Mouse (Mus musculus): ENCODE measurements around the gene Setd1b. TPM values are rescaled to one million over a fixed set of nuclear protein-coding genes. Genes with fewer than 3 reads are reported as not detected.
"Not testable (repeated sequence)": the region's sequence is repeated elsewhere in the genome, so short reads cannot be mapped to it uniquely, and the experiment has no call there.

Gene Setd1b
- polyA plus RNA-seq, 1 experiment from 2014 or later, result 11.1 TPM

DNA sequence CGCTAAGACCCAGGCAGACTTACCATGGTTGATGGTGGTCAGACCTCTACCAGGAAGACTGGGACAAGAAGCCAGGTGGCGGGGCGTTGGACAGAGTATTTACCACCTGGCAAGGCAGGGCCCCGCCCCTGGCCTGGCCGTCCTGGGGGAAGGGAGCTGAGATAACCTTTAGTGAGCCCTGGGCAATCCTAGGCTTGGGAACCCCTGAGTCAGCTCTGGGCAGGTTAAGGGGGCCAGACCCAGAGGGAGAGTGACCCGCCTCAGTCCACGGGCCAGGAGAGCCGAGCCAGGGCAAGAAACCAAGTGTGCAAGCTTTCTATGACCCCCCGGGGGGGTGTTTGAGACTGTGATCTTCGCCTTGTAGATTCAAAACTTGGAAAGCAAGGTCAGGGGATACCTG, 40.7 kb downstream of the Setd1b start, which contains the start of gene Hpd:
TSS of gene Hpd (minus strand) at position 77 of the 400 bp plus-strand sequence.
- H3K36me3 ChIP-seq, result no peaks in the 10 kb centered on the region
- no peaks in the 10 kb centered on the region for H3K4me1 ChIP-seq
- no peak within 1 kb of the TSS for H3K27ac ChIP-seq
- H3K27me3 ChIP-seq, result 0 out of 2 replicates have a peak, but pooled peaks cover 3% of the 10 kb centered on the region
- no peak within 1 kb of the TSS for H3K4me3 ChIP-seq (replicated peaks)
- no peak within 1 kb of the TSS for H3K9ac ChIP-seq
- H3K4me2 ChIP-seq, result no peak within 1 kb of the TSS
- WGBS, result 76% methylated on average over 10 of the region's 10 CpGs
- ATAC-seq (replicated peaks; ENCODE audit: low FRiP score), result no peak
- H3K9me3 ChIP-seq (replicated peaks), result no peaks in the 10 kb centered on the region

DNA sequence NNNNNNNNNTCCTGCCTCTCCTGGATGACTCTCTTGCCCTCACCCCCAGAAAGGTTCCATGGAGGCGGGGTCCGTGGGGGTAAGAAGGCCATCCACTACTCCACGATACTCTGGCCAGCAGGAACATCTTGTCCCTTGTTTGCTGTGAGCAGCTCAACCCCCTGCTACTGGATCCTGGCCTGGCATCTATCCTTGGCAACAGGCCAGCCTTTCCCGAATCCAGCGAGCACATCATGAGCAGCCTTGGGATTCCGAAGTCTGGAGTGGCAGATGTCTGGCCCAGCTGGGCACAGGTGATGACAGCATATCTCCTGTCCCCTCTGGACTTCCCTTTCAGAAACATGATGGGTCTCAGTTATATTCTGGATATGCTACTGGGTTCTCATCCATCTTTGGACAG, 44.0 kb downstream of the Setd1b start:
- Histone ChIP-seq H3K27ac (no peak overlapping the region), H3K4me1 (no peaks in the 10 kb centered on the region), H3K9ac (no peak overlapping the region), H3K4me3 (replicated peaks) (no peak overlapping the region), H3K9me3 (replicated peaks) (no peaks in the 10 kb centered on the region), H3K27me3 (0 out of 2 replicates have a peak, but pooled peaks cover 3% of the 10 kb centered on the region), H3K36me3 (no peaks in the 10 kb centered on the region), H3K4me2 (no peak overlapping the region)
- WGBS, result 83% methylated on average over 6 of the region's 6 CpGs
- no peak for ATAC-seq (replicated peaks; ENCODE audit: low FRiP score)

DNA sequence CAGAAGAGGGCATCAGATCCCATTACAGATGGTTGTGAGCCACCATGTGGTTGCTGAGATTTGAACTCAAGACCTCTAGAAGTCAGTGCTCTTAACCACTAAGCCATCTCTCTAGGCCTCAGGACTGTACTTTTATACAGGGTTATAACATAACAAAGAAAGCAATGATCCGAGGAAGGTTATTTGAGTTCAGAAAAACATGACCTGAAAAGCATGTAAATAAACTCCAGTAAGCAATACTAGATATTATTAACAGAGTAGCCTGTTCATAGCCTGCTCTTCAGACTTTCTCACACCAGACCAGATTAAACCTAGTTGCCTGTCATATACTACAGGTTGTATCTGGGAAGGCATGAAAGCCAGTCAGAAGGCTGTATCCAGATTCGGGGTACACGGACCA, 45.3 kb downstream of the Setd1b start:
- 89% methylated on average over 3 of the region's 3 CpGs for WGBS
- no peak for ATAC-seq (replicated peaks; ENCODE audit: low FRiP score)

DNA sequence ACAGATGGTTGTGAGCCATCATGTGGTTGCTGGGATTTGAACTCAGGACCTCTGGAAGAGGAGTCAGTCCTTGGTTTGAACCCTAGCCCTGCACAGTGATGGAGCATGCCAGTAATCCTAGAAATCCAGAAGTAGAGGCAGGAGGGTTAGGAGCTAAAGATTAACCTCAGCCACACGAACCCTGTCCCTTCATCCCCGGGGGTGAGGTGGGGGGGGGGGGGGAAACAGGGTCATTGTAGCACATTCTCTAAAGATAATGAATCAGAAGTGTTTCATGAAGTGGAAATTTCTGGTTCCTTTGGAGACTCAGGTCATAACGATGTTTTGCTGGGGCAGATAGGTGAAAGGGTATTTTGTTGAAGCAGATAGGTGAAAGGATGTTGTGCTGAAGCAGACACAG, 48.9 kb downstream of the Setd1b start:
- Histone ChIP-seq H3K27ac (no peak overlapping the region), H3K9me3 (replicated peaks) (no peaks in the 10 kb centered on the region), H3K27me3 (no peaks in the 10 kb centered on the region), H3K36me3 (no peaks in the 10 kb centered on the region), H3K9ac (no peak overlapping the region), H3K4me2 (no peak overlapping the region), H3K4me1 (no peaks in the 10 kb centered on the region), H3K4me3 (replicated peaks) (no peak overlapping the region)
- WGBS, result 83% methylated on average over 3 of the region's 3 CpGs
- no peak for ATAC-seq (replicated peaks; ENCODE audit: low FRiP score)

More for the DNA sequence above, 45.3 kb downstream of the Setd1b start:
- Histone ChIP-seq H3K9me3 (replicated peaks) (no peaks in the 10 kb centered on the region), H3K27me3 (0 out of 2 replicates have a peak, but pooled peaks cover 3% of the 10 kb centered on the region), H3K4me1 (no peaks in the 10 kb centered on the region), H3K36me3 (no peaks in the 10 kb centered on the region), H3K27ac (no peak overlapping the region), H3K4me2 (no peak overlapping the region), H3K4me3 (replicated peaks) (no peak overlapping the region), H3K9ac (no peak overlapping the region)

DNA sequence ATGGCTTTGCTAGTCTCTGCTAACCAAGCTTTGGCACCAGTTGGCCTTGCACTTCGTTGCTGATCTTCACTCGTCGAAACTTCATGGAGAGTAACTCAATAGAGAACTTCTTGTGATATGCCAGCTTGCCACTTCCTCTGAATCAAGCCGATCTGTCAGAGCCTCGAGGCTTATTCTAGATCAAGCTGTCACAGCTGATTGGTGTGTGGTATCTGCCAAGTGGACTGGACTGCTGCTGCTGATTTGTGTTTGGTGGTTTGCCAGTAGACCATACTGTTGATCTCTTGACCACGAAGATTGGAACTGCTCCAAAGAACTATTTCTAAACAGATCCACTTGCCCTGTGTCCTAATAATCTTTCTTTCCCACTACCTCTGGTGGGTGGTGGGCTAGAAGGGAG, 49.4 kb downstream of the Setd1b start:
- ATAC-seq (replicated peaks; ENCODE audit: low FRiP score), result no peak
- H3K27ac ChIP-seq, result no peak overlapping the region
- no peaks in the 10 kb centered on the region for H3K36me3 ChIP-seq
- no peak overlapping the region for H3K4me3 ChIP-seq (replicated peaks)
- H3K9ac ChIP-seq, result no peak overlapping the region
- no peaks in the 10 kb centered on the region for H3K9me3 ChIP-seq (replicated peaks)
- H3K4me2 ChIP-seq, result no peak overlapping the region
- 85% methylated on average over 6 of the region's 6 CpGs for WGBS
- H3K27me3 ChIP-seq, result no peaks in the 10 kb centered on the region
- H3K4me1 ChIP-seq, result no peaks in the 10 kb centered on the region

DNA sequence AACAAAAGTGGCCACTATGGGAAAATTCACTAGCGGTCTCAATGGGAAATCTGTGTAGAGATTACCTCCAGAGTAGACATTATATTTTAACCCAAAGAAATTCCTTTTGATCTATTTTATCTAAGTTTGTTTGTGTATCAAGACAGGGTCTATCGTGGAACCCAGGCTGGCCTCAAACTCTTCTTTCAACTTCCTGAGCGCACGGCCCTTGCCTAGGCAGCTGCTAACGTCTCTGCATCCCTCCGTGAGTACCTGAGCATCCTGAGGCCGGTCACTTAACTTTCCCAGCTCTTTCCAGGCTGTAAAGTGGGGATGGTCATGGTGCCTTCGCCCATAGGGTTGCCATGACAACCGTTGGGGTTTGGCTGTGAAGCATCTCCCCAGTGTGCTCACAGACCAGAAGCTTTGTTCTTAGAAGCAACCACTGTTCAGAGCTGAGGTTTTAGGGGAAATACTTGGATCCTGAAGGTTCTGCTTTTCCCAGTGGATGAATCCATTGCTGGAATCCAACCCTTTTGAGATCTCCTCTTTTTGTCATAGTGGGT, 50.7 kb downstream of the Setd1b start:
- Histone ChIP-seq H3K4me2 (no peak overlapping the region), H3K36me3 (no peaks in the 10 kb centered on the region), H3K9me3 (replicated peaks) (no peaks in the 10 kb centered on the region), H3K4me1 (no peaks in the 10 kb centered on the region), H3K9ac (no peak overlapping the region), H3K27me3 (no peaks in the 10 kb centered on the region), H3K4me3 (replicated peaks) (no peak overlapping the region), H3K27ac (no peak overlapping the region)
- no peak for ATAC-seq (replicated peaks; ENCODE audit: low FRiP score)
- 54% methylated on average over 9 of the region's 9 CpGs for WGBS

DNA sequence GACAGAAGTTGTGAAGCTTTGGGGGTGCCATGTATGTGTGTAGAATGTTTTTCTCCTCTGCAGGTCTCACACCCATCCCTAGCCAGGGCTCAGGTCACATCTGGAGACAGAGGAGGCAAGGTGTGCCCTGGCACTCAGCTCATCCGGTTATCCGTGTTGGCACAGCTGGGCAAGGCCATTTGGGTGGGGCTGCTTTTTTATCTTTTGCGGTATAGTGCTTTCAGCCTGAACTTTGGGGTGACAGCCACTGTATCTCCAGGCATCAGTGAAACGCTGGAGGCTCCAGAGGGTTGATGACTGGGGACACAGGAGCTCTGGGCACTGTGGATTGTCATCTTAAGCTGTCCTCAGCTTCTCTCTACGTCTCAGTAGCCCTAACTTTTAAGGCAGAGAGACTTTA, 51.4 kb downstream of the Setd1b start:
- no peaks in the 10 kb centered on the region for H3K36me3 ChIP-seq
- no peaks in the 10 kb centered on the region for H3K4me1 ChIP-seq
- no peak overlapping the region for H3K4me3 ChIP-seq (replicated peaks)
- no peak overlapping the region for H3K4me2 ChIP-seq
- H3K9ac ChIP-seq, result no peak overlapping the region
- no peak overlapping the region for H3K27ac ChIP-seq
- H3K9me3 ChIP-seq (replicated peaks), result no peaks in the 10 kb centered on the region
- H3K27me3 ChIP-seq, result no peaks in the 10 kb centered on the region
- no peak; the same call in 1 of the 2 replicates for ATAC-seq (replicated peaks; ENCODE audit: low FRiP score)
- 81% methylated on average over 5 of the region's 5 CpGs for WGBS

DNA sequence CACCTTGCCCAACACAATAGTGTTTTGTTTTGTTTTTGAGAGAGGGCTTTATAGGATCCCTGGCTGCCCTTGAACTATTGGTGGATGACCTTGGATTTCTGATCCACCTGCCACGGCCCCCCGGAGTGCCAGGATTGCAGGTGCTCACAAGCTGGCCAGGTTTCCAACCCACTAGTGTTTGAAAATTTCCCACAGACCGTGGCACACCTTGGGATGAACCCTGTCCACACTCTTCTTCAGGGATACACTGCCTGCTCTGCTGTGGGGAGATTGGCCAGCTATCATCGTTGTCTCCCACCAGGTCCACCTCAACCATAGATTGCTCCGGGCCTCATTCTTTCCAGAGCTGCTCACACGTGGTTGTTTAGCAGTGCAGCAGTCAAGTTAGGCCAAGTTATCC, 52.9 kb downstream of the Setd1b start:
- Histone ChIP-seq H3K36me3 (no peaks in the 10 kb centered on the region), H3K27me3 (no peaks in the 10 kb centered on the region), H3K9ac (no peak overlapping the region), H3K27ac (no peak overlapping the region), H3K4me1 (no peaks in the 10 kb centered on the region), H3K4me2 (no peak overlapping the region), H3K9me3 (replicated peaks) (no peaks in the 10 kb centered on the region), H3K4me3 (replicated peaks) (no peak overlapping the region)
- no peak for ATAC-seq (replicated peaks; ENCODE audit: low FRiP score)
- 88% methylated on average over 6 of the region's 6 CpGs for WGBS

DNA sequence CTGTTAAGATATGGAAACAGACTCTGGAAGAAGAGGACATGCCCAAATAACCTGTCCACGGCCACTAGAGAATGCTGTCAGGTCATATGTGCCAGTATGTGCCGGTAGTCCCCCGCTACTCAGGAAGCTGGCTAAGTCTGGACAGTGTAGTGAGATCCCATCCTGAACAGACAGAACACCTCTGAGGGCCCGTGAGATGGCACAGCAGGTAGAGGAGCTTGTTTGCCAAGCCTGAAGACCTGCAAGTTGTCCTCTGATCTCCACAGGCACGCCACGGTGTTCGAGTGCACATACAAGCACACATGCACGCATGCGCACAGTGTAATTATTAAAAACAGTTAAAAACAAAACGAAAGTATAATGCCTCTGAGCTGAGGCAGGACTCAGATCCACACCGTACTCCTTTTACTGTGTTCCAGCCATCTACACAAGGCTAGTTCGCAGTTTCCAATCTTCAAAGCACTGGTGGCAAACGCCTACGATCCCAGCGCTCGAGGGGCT, 53.6 kb downstream of the Setd1b start:
- Histone ChIP-seq H3K4me1 (no peaks in the 10 kb centered on the region), H3K4me2 (no peak overlapping the region), H3K27ac (no peak overlapping the region), H3K9me3 (replicated peaks) (no peaks in the 10 kb centered on the region), H3K36me3 (no peaks in the 10 kb centered on the region), H3K9ac (no peak overlapping the region), H3K4me3 (replicated peaks) (no peak overlapping the region), H3K27me3 (no peaks in the 10 kb centered on the region)
- no peak for ATAC-seq (replicated peaks; ENCODE audit: low FRiP score)
- WGBS, result 88% methylated on average over 16 of the region's 16 CpGs

DNA sequence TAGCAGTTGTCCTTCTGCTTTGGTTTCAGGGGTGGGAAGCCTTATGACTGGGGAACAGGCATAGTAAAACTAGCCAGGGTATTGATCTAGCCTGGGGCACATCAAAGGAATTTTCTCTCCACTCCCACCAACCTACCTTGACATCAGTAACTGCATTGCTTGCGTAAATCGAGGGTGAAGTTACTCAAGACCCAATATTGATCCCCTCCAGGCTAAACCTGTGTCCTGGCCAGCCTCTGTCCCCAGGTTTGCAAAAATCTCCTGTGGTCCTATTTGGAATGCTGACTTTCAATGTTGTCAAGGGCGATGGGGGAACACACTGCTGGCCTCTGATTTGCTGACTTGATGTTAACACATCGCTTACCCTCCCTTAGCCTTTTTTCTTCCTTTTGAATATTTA, 54.8 kb downstream of the Setd1b start:
- no peaks in the 10 kb centered on the region for H3K9me3 ChIP-seq (replicated peaks)
- no peaks in the 10 kb centered on the region for H3K4me1 ChIP-seq
- no peak overlapping the region for H3K9ac ChIP-seq
- H3K4me3 ChIP-seq (replicated peaks), result no peak overlapping the region
- no peak for ATAC-seq (replicated peaks; ENCODE audit: low FRiP score)
- no peak overlapping the region for H3K27ac ChIP-seq
- no peaks in the 10 kb centered on the region for H3K27me3 ChIP-seq
- H3K36me3 ChIP-seq, result no peaks in the 10 kb centered on the region
- no peak overlapping the region for H3K4me2 ChIP-seq
- 68% methylated on average over 4 of the region's 4 CpGs for WGBS

DNA sequence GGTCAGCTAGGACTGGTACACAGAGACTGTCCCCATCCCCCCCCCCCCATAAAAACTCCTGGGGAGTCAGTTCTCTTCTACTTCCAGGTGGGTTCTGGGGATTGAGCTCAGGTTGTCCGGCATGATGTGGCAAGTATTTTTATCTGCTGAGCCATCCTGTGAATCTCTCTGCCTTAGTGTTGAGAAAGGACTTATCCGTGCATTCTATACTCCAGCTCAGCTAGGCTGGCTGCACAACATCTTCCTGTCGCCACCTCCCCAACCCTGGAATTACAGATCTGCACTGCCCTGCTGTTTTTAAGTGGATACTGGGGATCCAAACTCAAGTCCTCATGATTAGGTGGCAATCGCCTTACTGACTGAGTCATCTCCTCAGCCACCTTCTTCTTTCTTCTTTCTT, 56.5 kb downstream of the Setd1b start:
- H3K36me3 ChIP-seq, result no peaks in the 10 kb centered on the region

DNA sequence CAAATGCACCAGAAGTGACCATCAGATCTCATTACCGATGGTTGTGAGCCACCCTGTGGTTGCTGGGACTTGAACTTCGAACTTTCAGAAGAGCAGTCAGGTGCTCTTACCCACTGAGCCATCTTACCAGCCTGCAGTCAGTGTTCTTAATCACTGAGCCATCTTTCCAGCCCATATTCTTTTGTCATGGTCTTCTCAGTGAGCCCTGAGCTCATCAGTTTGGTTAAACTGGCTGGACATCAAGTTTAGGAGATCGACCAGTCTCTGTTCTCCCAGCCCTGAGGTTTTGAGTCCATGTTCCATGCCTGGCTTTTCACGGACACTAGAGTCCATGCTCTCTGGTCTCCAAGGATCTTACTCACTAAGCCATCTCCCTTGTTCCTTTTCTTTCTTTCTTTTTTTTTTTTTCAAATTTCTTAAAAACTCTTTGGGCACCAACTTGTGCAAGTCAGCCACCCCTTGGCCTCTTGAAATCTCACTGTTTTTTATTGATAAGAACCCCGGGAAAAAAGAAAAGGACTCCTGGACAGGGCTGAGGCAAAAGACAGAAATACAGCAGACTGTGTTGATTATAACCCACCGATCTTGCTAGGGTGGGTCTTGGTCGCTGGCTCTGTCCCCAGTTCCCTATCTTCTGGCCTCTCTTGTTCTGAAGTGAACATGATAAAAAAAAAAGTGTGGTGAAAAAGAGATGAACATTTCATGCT, 59.0 kb downstream of the Setd1b start:
- H3K4me1 ChIP-seq; H3K27me3 ChIP-seq; H3K9me3 ChIP-seq (replicated peaks); H3K4me2 ChIP-seq; ATAC-seq (replicated peaks; ENCODE audit: low FRiP score); H3K27ac ChIP-seq; H3K36me3 ChIP-seq; H3K4me3 ChIP-seq (replicated peaks); H3K9ac ChIP-seq: not testable (repeated sequence)
- WGBS, result 89% methylated on average over 6 of the region's 7 CpGs

More for the DNA sequence above, 56.5 kb downstream of the Setd1b start:
- Histone ChIP-seq H3K27me3 (no peaks in the 10 kb centered on the region), H3K9me3 (replicated peaks) (no peaks in the 10 kb centered on the region), H3K4me2 (no peak overlapping the region), H3K4me1 (no peaks in the 10 kb centered on the region), H3K4me3 (replicated peaks) (no peak overlapping the region), H3K9ac (no peak overlapping the region), H3K27ac (no peak overlapping the region)
- no peak for ATAC-seq (replicated peaks; ENCODE audit: low FRiP score)
- 93% methylated on average over 4 of the region's 4 CpGs for WGBS
